Mouse (Mus musculus) effector memory CD4-positive, alpha-beta T cell, adult 5 months (primary cell): ENCODE data around the gene Cd109. TPM values are rescaled to one million over a fixed set of nuclear protein-coding genes. Genes with fewer than 3 reads are reported as not detected.

Experiments
- polyA plus RNA-seq: library from polyadenylated mRNA; unstranded; fragments of 100-300 nt; shearing (Covaris generic); gene quantifications from one replicate; pipeline ENCODE4 v1.2.1, GENCODE M21; 2017

Cd109 gene
- polyA plus RNA-seq = 0.27 TPM

DNA sequence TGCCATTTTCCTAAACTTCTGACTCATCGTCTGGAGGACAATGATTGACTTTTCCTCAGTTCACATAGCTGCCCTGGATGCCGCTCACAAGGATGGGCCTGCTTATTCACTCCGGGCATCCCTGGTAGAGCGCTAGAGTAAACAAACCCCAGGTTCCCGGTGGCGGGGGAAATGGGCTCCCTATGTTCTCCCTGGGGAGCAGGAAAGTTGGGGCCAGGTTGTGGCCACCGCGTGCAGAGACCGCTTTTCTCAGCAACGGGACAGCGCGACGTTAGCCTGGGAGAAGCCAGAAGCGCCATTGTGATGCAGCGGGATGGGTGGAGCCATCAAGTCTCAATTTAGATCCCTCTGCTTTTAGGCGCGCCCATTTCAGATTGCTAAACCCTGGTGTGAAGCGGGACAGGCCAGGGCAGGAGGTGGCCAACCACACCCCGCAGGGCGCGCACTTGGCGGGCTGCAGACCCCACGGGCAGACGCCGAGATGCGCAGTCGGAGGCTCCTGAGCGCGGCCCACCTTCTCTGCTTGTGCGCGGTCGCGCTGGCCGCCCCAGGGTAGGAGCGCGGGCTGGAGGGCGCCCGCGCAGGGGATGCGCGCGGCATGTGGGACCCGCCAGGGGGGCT, at the start of gene Cd109:
Gene Cd109 (plus strand): TSS at position 146 of the 621 bp plus-strand sequence.

DNA sequence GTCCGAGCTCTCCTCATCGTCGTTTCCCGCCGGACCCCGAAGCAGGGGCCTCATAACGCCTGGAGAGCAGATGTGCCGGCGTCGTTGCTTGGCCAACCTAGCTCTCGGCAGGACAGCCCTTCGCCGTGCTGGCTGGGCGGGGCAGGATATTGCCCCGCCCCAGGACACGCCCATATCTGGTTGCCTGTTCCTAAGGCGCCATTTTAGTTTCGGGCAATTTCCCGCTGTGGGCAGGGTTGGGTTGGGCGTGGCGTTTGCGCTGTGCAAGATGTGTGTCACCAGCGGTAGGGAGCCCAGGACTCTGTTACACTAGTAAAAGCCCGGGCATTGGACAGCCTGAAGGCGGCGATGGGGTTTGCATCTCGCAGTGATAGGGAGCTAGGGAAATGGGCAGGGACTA, 27.4 kb upstream of the Cd109 start, which contains the start of gene Slc17a5:
Gene Slc17a5 (minus strand): TSS at position 128 of the 400 bp plus-strand sequence.

Other genes with a start within 250 kb of the Cd109 start
- not detected for gene Dppa5a, start 247.4 kb upstream of the Cd109 start, polyA plus RNA-seq
- gene Ooep, start 236.8 kb upstream of the Cd109 start, polyA plus RNA-seq = 0.22 TPM
- gene Ddx43, start 219.8 kb upstream of the Cd109 start, polyA plus RNA-seq = 4.8 TPM
- gene Cgas, start 172.3 kb upstream of the Cd109 start, polyA plus RNA-seq = 2.8 TPM
- 19.7 TPM for gene Mto1, start 167.3 kb upstream of the Cd109 start, polyA plus RNA-seq
- not detected for gene Gm17324, start 166.8 kb upstream of the Cd109 start, polyA plus RNA-seq
- gene Eef1a1, start 126.4 kb upstream of the Cd109 start, polyA plus RNA-seq = 5,289 TPM
- 7.5 TPM for gene Slc17a5, start 27.5 kb upstream of the Cd109 start, polyA plus RNA-seq